9 mouse cellular contexts compared by ENCODE assay signal in genomic region chr17:45680391-45680980, GRCm38 (mm10). TPM values are rescaled to one million over a fixed set of nuclear protein-coding genes. Genes with fewer than 3 reads are reported as not detected.
DNase-seq lines count a peak whose midpoint lies in the region; ATAC-seq and TF ChIP-seq lines count a peak whose summit lies in the region.
"Had no signal": no experiment of that assay in that cellular context is flagged by ENCODE, and none has a peak within 500 bp of the region (broad histone marks: within the 10 kb centered on the region; RNA-seq: fewer than 3 reads in every experiment).

No protein-coding gene starts in this region.

- H3K4me2 ChIP-seq in hindbrain, postnatal 0 days (ENCODE audit: low read depth, low read length): peak overlapping the region; percentile 48
- peak overlapping the region; percentile 35; the same call in 1 of the 2 replicates for H3K4me2 ChIP-seq in stomach, embryonic 16.5 days (ENCODE audit: low read depth, low read length)

- H3K36me3 ChIP-seq in ES-E14 (ENCODE audit: control insufficient read depth, insufficient read depth, low read length, poor library complexity, severe bottlenecking): peaks cover 13% of the 10 kb centered on the region; the same call in 1 of the 2 replicates
- peaks cover 23% of the 10 kb centered on the region for H3K36me3 ChIP-seq in hindbrain, postnatal 0 days (ENCODE audit: insufficient read depth, low read length)
- no peaks in the 10 kb centered on the region for H3K36me3 ChIP-seq in stomach, embryonic 16.5 days (ENCODE audit: control insufficient read depth, insufficient read depth, low read length)

- no peaks in the 10 kb centered on the region for H3K27me3 ChIP-seq in cerebellum, adult 2 months (ENCODE audit: control insufficient read depth, insufficient read depth, low read length)
- no peaks in the 10 kb centered on the region for H3K27me3 ChIP-seq in hindbrain, postnatal 0 days (ENCODE audit: insufficient read depth, low read length)
- H3K27me3 ChIP-seq in stomach, embryonic 16.5 days (ENCODE audit: control insufficient read depth, insufficient read depth, low read length): no peaks in the 10 kb centered on the region

- H3K4me1 ChIP-seq in ES-E14 (ENCODE audit: control insufficient read depth in 2 of 2, insufficient read depth in 2 of 2, low read length in 2 of 2, poor library complexity in 1 of 2): peaks cover 7 to 11% of the 10 kb centered on the region in 2 experiments; a peak in 2 of 4 replicates
- H3K4me1 ChIP-seq in cerebellum, adult 2 months (ENCODE audit: control insufficient read depth, insufficient read depth, low read length): peaks cover 6% of the 10 kb centered on the region
- H3K4me1 ChIP-seq in hindbrain, postnatal 0 days (ENCODE audit: insufficient read depth, low read length): peaks cover 15% of the 10 kb centered on the region
- peaks cover 12% of the 10 kb centered on the region for H3K4me1 ChIP-seq in stomach, embryonic 16.5 days (ENCODE audit: control insufficient read depth, insufficient read depth, low read length)

- 0 out of 2 replicates have a peak, but pooled peaks have one; percentile 11 for TF ChIP-seq POLR2A in cerebellum, adult 2 months (IDR thresholded peaks at IDR 0.05; ENCODE audit: borderline replicate concordance, insufficient read depth, low read length)

- peak overlapping the region in 1 of 2 experiments; percentile 40; a peak in 1 of 4 replicates for H3K4me3 ChIP-seq in ES-E14 (ENCODE audit: insufficient read depth in 1 of 2, low read depth in 1 of 2, low read length in 2 of 2, poor library complexity in 1 of 2, severe bottlenecking in 1 of 2)
- H3K4me3 ChIP-seq in cerebellum, adult 2 months (replicated peaks; ENCODE audit: insufficient read depth, low read depth, low read length): peak overlapping the region; percentile 23
- peak overlapping the region; percentile 14; the same call in 1 of the 2 replicates for H3K4me3 ChIP-seq in hindbrain, postnatal 0 days (ENCODE audit: low read length)
- 0 out of 2 replicates have a peak overlapping the region, but pooled peaks have one; percentile 5 for H3K4me3 ChIP-seq in stomach, embryonic 16.5 days (replicated peaks; ENCODE audit: low read length)

- 45% methylated on average over 8 of the region's 8 CpGs for WGBS in cerebellum, adult 2 months
- 47% methylated on average over 8 of the region's 8 CpGs for WGBS in hindbrain, postnatal 0 days
- WGBS in stomach, embryonic 16.5 days: 40% methylated on average over 8 of the region's 8 CpGs

- no peak overlapping the region for H3K27ac ChIP-seq in ES-E14 (ENCODE audit: insufficient read depth, low read depth, low read length, poor library complexity, severe bottlenecking)
- H3K27ac ChIP-seq in cerebellum, adult 2 months (ENCODE audit: insufficient read depth, low read length): no peak overlapping the region; the same call in 1 of the 2 replicates
- peak overlapping the region; percentile 77 for H3K27ac ChIP-seq in hindbrain, postnatal 0 days
- peak overlapping the region; percentile 41; the same call in 1 of the 2 replicates for H3K27ac ChIP-seq in stomach, embryonic 16.5 days (ENCODE audit: low read length)

- H3K9ac ChIP-seq in ES-E14 (ENCODE audit: insufficient read depth, low read depth, low read length, poor library complexity, severe bottlenecking): peak overlapping the region; percentile 7; the same call in 1 of the 2 replicates
- peak overlapping the region; percentile 40 for H3K9ac ChIP-seq in hindbrain, postnatal 0 days (replicated peaks; ENCODE audit: low read length)
- peak overlapping the region; percentile 53 for H3K9ac ChIP-seq in stomach, embryonic 16.5 days (ENCODE audit: low read length)

- ATAC-seq in hindbrain, postnatal 0 days: peak; percentile 89
- peak; percentile 61; the same call in 1 of the 2 replicates for ATAC-seq in stomach, embryonic 16.5 days (ENCODE audit: insufficient read depth, low FRiP score)

- in situ Hi-C loops in ES-E14 (cut with MboI; ENCODE audit: low sequenced_read_pairs in 2 of 2, unreplicated experiment in 2 of 2): no loop called here

- TF ChIP-seq CTCF in cerebellum, adult 2 months (IDR thresholded peaks at IDR 0.05; ENCODE audit: borderline replicate concordance, insufficient read depth, low read depth, low read length): no peak
- TF ChIP-seq CTCF in hindbrain, postnatal 0 days (IDR thresholded peaks at IDR 0.05; ENCODE audit: low read depth): no peak

- H3K9me3 ChIP-seq in ES-E14 (ENCODE audit: control insufficient read depth, insufficient read depth, low read depth, low read length): no peaks in the 10 kb centered on the region
- no peaks in the 10 kb centered on the region for H3K9me3 ChIP-seq in hindbrain, postnatal 0 days (ENCODE audit: low read length)
- no peaks in the 10 kb centered on the region for H3K9me3 ChIP-seq in stomach, embryonic 16.5 days (replicated peaks; ENCODE audit: control insufficient read depth, low read length)

- DNase-seq in ES-E14 (ENCODE audit: low read depth, low spot score): no peak
- peak; percentile 59 to 68 for DNase-seq in cerebellum, adult 2 months
- peak; percentile 65 to 69 for DNase-seq in frontal cortex, postnatal 14 days (ENCODE audit: low spot score in 2 of 2)
- peak; percentile 90 for DNase-seq in hindbrain, postnatal 0 days (ENCODE audit: low spot score)
- peak; percentile 65 for DNase-seq in left cerebral cortex, adult 11 months (ENCODE audit: low spot score)
- DNase-seq in mesoderm, embryonic 11.5 days (ENCODE audit: low read depth, low spot score): peak; percentile 54
- DNase-seq in ovary, postnatal 36 days (ENCODE audit: low spot score): no peak

TF ChIP-seq in ES-E14, 5 proteins besides CTCF, POLR2A, EP300 and RAD21:
- TF ChIP-seq ZNF384 (IDR thresholded peaks at IDR 0.05; ENCODE audit: low read depth, low read length): no peak
- no peak for TF ChIP-seq CHD2 (IDR thresholded peaks at IDR 0.05; ENCODE audit: low read depth, low read length)
- TF ChIP-seq HCFC1 (IDR thresholded peaks at IDR 0.05; ENCODE audit: borderline replicate concordance, insufficient read depth, low read length): peak; percentile 90

RNA-seq across cellular contexts. Expression of gene Mrpl14, which starts 5.6 kb away (rescaled TPM):
- 39.2 and 48.2 TPM in 2 replicates for total RNA-seq in ES-E14 (2012; rRNA removed)
- polyA plus RNA-seq in cerebellum, adult 2 months (2012; rRNA removed): 78.4 and 84.2 TPM in 2 replicates
- 41.3 and 58.7 TPM in 2 replicates for total RNA-seq in hindbrain, postnatal 0 days (2014; rRNA removed)
- polyA plus RNA-seq in hindbrain, postnatal 0 days (2015; fragmentation: Nextera tagmentation; extraction: Ambion mirVana): 117 and 119 TPM in 2 replicates
- polyA plus RNA-seq in stomach, embryonic 16.5 days (2015; fragmentation: Nextera tagmentation; extraction: Ambion mirVana): 142 and 152 TPM in 2 replicates

RNA-seq across cellular contexts. Expression of gene Tmem63b, which starts 6.2 kb away (rescaled TPM):
- 89.1 and 139 TPM in 2 replicates for total RNA-seq in ES-E14 (2012; rRNA removed)
- 196 and 199 TPM in 2 replicates for polyA plus RNA-seq in cerebellum, adult 2 months (2012; rRNA removed)
- total RNA-seq in hindbrain, postnatal 0 days (2014; rRNA removed): 241 and 252 TPM in 2 replicates
- polyA plus RNA-seq in hindbrain, postnatal 0 days (2015; fragmentation: Nextera tagmentation; extraction: Ambion mirVana): 123 and 139 TPM in 2 replicates
- polyA plus RNA-seq in stomach, embryonic 16.5 days (2015; fragmentation: Nextera tagmentation; extraction: Ambion mirVana): 33.6 and 34.4 TPM in 2 replicates

RNA-seq across cellular contexts. Expression of gene Capn11, which starts 21.4 kb away (rescaled TPM):
- total RNA-seq in ES-E14 (2012; rRNA removed): 0.48 TPM in 1 of 2 replicates, not detected in the other
- 3.8 and 4.7 TPM in 2 replicates for polyA plus RNA-seq in cerebellum, adult 2 months (2012; rRNA removed)
- total RNA-seq in hindbrain, postnatal 0 days (2014; rRNA removed): 0.42 and 1.8 TPM in 2 replicates
- polyA plus RNA-seq in hindbrain, postnatal 0 days (2015; fragmentation: Nextera tagmentation; extraction: Ambion mirVana): 0.14 and 2.0 TPM in 2 replicates
- 0.36 and 0.45 TPM in 2 replicates for polyA plus RNA-seq in stomach, embryonic 16.5 days (2015; fragmentation: Nextera tagmentation; extraction: Ambion mirVana)

RNA-seq across cellular contexts. Expression of gene 1600014C23Rik, which starts 53.2 kb away (rescaled TPM):
- total RNA-seq in ES-E14 (2012; rRNA removed): 0.58 TPM in 1 of 2 replicates, not detected in the other
- 0.27 and 0.54 TPM in 2 replicates for polyA plus RNA-seq in cerebellum, adult 2 months (2012; rRNA removed)
- not detected in 2 replicates for total RNA-seq in hindbrain, postnatal 0 days (2014; rRNA removed)
- polyA plus RNA-seq in hindbrain, postnatal 0 days (2015; fragmentation: Nextera tagmentation; extraction: Ambion mirVana): 0.51 and 0.64 TPM in 2 replicates
- not detected in 2 replicates for polyA plus RNA-seq in stomach, embryonic 16.5 days (2015; fragmentation: Nextera tagmentation; extraction: Ambion mirVana)
- total RNA-seq: neutrophil, adult 5-6 weeks had no signal

Comparison
In these comparisons a context has a peak if more than half of its experiments do, and no peak if none do; other contexts are left out.
1. DNase-seq: peak in cerebellum, adult 2 months (2 of 2), frontal cortex, postnatal 14 days (2 of 2), hindbrain, postnatal 0 days (single experiment), left cerebral cortex, adult 11 months (single experiment) and mesoderm, embryonic 11.5 days (single experiment); none in ES-E14 (single experiment) and ovary, postnatal 36 days (single experiment).
2. H3K27ac ChIP-seq: peak in hindbrain, postnatal 0 days (single experiment) and stomach, embryonic 16.5 days (single experiment); none in ES-E14 (single experiment) and cerebellum, adult 2 months (single experiment).
3. Peak in every context shown above with its lines, with median percentiles within 50 percentile points of each other: H3K9ac ChIP-seq.